Mouse (Mus musculus) intestine, postnatal 0 days (tissue): ENCODE data around the gene 4930578G10Rik. TPM values are rescaled to one million over a fixed set of nuclear protein-coding genes. Genes with fewer than 3 reads are reported as not detected.
A peak's percentile ranks its signal among the peaks of the same experiment; 100 is the strongest.

Experiments
- ATAC-seq: fragments of 200-750 bp; cut with Nextera tagmentation; 2 replicates; pipeline ENCODE4 v1.8.0; 2017; ENCODE audit warnings: mild to moderate bottlenecking, moderate TSS enrichment, moderate library complexity
- H3K27ac ChIP-seq: fragments of 300-500 bp; sonication (generic); 2 replicates; pipeline ENCODE4 v1.5.1; 2014; ENCODE audit warnings: mild to moderate bottlenecking, low read depth, low read length, moderate library complexity
- H3K27me3 ChIP-seq: fragments of 300-500 bp; sonication (generic); replicated peaks from 2 replicates; pipeline ENCODE4 v1.6.1; 2014; ENCODE audit warnings: low read length, mixed read lengths; ENCODE audit not compliant: control insufficient read depth, insufficient read depth
- H3K36me3 ChIP-seq: fragments of 300-500 bp; sonication (generic); 2 replicates; pipeline ENCODE4 v1.6.1; 2014; ENCODE audit warnings: mild to moderate bottlenecking, moderate library complexity; ENCODE audit not compliant: control insufficient read depth, insufficient read depth
- H3K4me1 ChIP-seq: fragments of 300-500 bp; sonication (generic); replicated peaks from 2 replicates; pipeline ENCODE4 v1.6.1; 2014; ENCODE audit warnings: antibody characterized with exemption, low read length, mixed read lengths; ENCODE audit not compliant: control insufficient read depth, insufficient read depth
- H3K4me2 ChIP-seq: fragments of 300-500 bp; sonication (generic); replicated peaks from 2 replicates; pipeline ENCODE4 v1.6.1; 2014; ENCODE audit warnings: low read depth, mild to moderate bottlenecking, moderate library complexity
- H3K4me3 ChIP-seq: fragments of 300-500 bp; sonication (generic); 2 replicates; pipeline ENCODE4 v1.5.1; 2014; ENCODE audit warnings: low read depth, low read length
- H3K9ac ChIP-seq: fragments of 300-500 bp; sonication (generic); 2 replicates; pipeline ENCODE4 v1.6.1; 2014; ENCODE audit warnings: mild to moderate bottlenecking, low read depth, low read length
- H3K9me3 ChIP-seq: fragments of 300-500 bp; sonication (generic); 2 replicates; pipeline ENCODE4 v1.6.1; 2016; ENCODE audit warnings: mixed run types; ENCODE audit not compliant: control insufficient read depth
- CTCF ChIP-seq: sonication (generic); IDR thresholded peaks from 2 replicates; pipeline ENCODE4 v1.5.1; 2016; ENCODE audit warnings: low read depth, mild to moderate bottlenecking, control low read depth, antibody characterized with exemption, moderate library complexity
- WGBS: fragments of 180-500 bp; shearing (Covaris S2); extraction: QIAGEN DNeasy Blood & Tissue Kit; methylation state at CpG from one replicate; pipeline ENCODE4 v1.1.7; 2014; 5-methylcytosine and 5-hydroxymethylcytosine counted together
- polyA plus RNA-seq: library from polyadenylated mRNA; unstranded; fragments of >200 nt; fragmentation: Nextera tagmentation; extraction: Ambion mirVana; gene quantifications from 2 replicates; pipeline ENCODE4 v1.2.1, GENCODE M21; 2015

The 4930578G10Rik gene
- polyA plus RNA-seq, 1 experiment from 2014 or later: not detected

- Histone ChIP-seq H3K27ac (no peak overlapping the region), H3K4me2 (no peak overlapping the region), H3K9ac (no peak overlapping the region), H3K4me1 (no peaks in the 10 kb centered on the region), H3K9me3 (no peaks in the 10 kb centered on the region), H3K4me3 (no peak overlapping the region), H3K36me3 (no peaks in the 10 kb centered on the region), H3K27me3 (no peaks in the 10 kb centered on the region)
- 35% methylated on average over 5 of the region's 5 CpGs for WGBS
- ATAC-seq: peak; percentile 57; the same call in 1 of the 2 replicates
- TF ChIP-seq CTCF: peak; percentile 82
Measured at GRCm38 (mm10) chr4:42876586-42877291, 141.4 kb downstream of the 4930578G10Rik start.

DNA sequence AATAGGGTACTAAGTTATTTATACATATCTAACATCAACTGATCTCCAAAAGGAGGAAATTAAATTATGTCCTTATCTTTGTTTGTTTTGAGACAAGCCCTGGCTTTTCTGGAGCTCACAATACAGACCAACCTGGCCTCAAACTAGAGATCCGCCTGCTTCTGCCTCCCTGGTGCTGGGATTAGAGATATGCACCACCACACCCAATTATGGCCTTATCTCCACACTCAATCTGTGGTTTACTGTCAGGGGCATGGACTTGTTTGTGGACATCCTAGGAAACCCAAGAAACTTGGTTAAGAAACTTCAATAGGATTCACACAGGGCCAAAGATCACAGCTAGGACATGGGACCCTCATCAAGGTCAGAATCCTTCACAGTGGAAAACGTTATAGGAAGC lies 142.3 kb downstream of the 4930578G10Rik start:
- H3K27me3 ChIP-seq: no peaks in the 10 kb centered on the region
- no peak for ATAC-seq
- TF ChIP-seq CTCF: no peak
- no peaks in the 10 kb centered on the region for H3K4me1 ChIP-seq
- H3K36me3 ChIP-seq: no peaks in the 10 kb centered on the region
- H3K9ac ChIP-seq: no peak overlapping the region
- H3K4me3 ChIP-seq: no peak overlapping the region
- WGBS: 63% methylated on average over 2 of the region's 2 CpGs
- no peaks in the 10 kb centered on the region for H3K9me3 ChIP-seq
- no peak overlapping the region for H3K27ac ChIP-seq
- no peak overlapping the region for H3K4me2 ChIP-seq

- Histone ChIP-seq H3K27ac (no peak overlapping the region; the same call in 1 of the 2 replicates), H3K9me3 (no peaks in the 10 kb centered on the region), H3K9ac (no peak overlapping the region), H3K36me3 (no peaks in the 10 kb centered on the region), H3K27me3 (no peaks in the 10 kb centered on the region), H3K4me3 (no peak overlapping the region), H3K4me2 (no peak overlapping the region), H3K4me1 (no peaks in the 10 kb centered on the region)
- TF ChIP-seq CTCF: no peak
- WGBS: 78% methylated on average over 16 of the region's 16 CpGs
- ATAC-seq: no peak
Measured at GRCm38 (mm10) chr4:42879829-42880676, 144.7 kb downstream of the 4930578G10Rik start.

GRCm38 (mm10) chr4:42880677-42880948 lies 145.3 kb downstream of the 4930578G10Rik start:
- Histone ChIP-seq H3K9me3 (no peaks in the 10 kb centered on the region), H3K4me3 (no peak overlapping the region), H3K9ac (no peak overlapping the region), H3K4me2 (no peak overlapping the region), H3K27ac (no peak overlapping the region), H3K4me1 (no peaks in the 10 kb centered on the region), H3K27me3 (no peaks in the 10 kb centered on the region), H3K36me3 (no peaks in the 10 kb centered on the region)
- no peak for ATAC-seq
- WGBS: 31% methylated on average over 1 of the region's 1 CpGs
- TF ChIP-seq CTCF: no peak

DNA sequence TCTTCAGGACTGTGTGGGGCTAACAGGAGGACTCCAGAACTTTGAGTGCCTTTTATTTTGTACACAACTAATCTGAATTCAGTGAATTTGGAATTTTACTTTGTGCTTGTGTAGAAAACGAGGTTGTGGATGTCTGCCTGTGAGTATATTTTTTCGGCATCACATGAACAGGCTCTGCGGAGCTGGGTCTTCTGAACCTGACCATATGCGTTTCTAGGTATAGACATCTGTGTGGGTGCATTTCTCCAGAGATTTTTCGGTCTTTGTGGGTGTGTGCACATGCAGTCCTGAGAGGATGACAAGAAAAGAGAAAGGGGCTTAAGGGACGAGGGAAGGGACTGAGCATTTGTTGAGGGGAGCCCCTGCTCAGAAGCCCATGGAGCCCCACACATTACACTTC lies 151.6 kb downstream of the 4930578G10Rik start:
- Histone ChIP-seq H3K4me3 (no peak overlapping the region), H3K4me2 (no peak overlapping the region), H3K4me1 (no peaks in the 10 kb centered on the region), H3K9ac (no peak overlapping the region), H3K27ac (no peak overlapping the region), H3K9me3 (no peaks in the 10 kb centered on the region), H3K36me3 (no peaks in the 10 kb centered on the region), H3K27me3 (no peaks in the 10 kb centered on the region)
- TF ChIP-seq CTCF: no peak
- ATAC-seq: no peak
- 89% methylated on average over 6 of the region's 6 CpGs for WGBS

DNA sequence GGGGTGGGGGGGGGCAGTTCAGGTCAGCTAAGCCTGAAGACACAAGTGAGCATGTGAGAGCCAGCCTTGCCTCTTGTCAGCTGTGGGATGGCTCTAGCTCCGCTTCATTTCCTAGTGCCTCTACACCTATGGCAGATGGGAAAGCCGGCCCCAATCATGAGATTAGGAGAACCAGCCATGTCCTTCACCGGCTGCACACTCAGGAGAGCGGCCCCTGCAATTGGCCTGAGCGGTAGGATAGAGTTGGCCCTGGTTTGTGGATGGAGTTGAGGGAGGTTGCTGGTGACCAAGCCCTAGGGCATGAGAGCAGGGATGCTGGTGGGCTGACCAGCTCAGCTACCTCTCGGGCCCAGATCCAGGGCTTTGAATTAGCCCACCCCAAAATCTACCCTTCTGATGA lies 153.5 kb downstream of the 4930578G10Rik start:
- Histone ChIP-seq H3K4me3 (no peak overlapping the region), H3K4me2 (no peak overlapping the region), H3K9ac (no peak overlapping the region), H3K4me1 (no peaks in the 10 kb centered on the region), H3K27me3 (no peaks in the 10 kb centered on the region), H3K27ac (no peak overlapping the region), H3K9me3 (no peaks in the 10 kb centered on the region), H3K36me3 (no peaks in the 10 kb centered on the region)
- TF ChIP-seq CTCF: no peak
- no peak for ATAC-seq
- 93% methylated on average over 6 of the region's 6 CpGs for whole genome bisulfite sequencing
